Mouse (Mus musculus) liver, embryonic 13.5 days (tissue): Measurements from ENCODE around the gene Krtap26-1. TPM values are rescaled to one million over a fixed set of nuclear protein-coding genes. Genes with fewer than 3 reads are reported as not detected.

Experiments used
- ATAC-seq: fragments of 200-750 bp; cut with Nextera tagmentation; 2 replicates; pipeline ENCODE4 v1.8.0; 2017; ENCODE audit warnings: low read depth, mild to moderate bottlenecking, moderate number of reproducible peaks, moderate library complexity
- DNase-seq: peaks from one replicate; pipeline ENCODE4 v3.0.0; 2022
- H3K27ac ChIP-seq: fragments of 300-500 bp; sonication (generic); 2 replicates; pipeline ENCODE4 v1.5.1; 2015; ENCODE audit warnings: moderate library complexity, mild to moderate bottlenecking, inconsistent platforms
- H3K27me3 ChIP-seq: fragments of 300-500 bp; sonication (generic); 2 replicates; pipeline ENCODE4 v1.6.1; 2015; ENCODE audit warnings: mild to moderate bottlenecking, inconsistent platforms
- H3K36me3 ChIP-seq: fragments of 300-500 bp; sonication (generic); 2 replicates; pipeline ENCODE4 v1.6.1; 2015; ENCODE audit warnings: mild to moderate bottlenecking, inconsistent platforms
- H3K4me1 ChIP-seq: fragments of 300-500 bp; sonication (generic); replicated peaks from 2 replicates; pipeline ENCODE4 v1.6.1; 2015; ENCODE audit warnings: inconsistent platforms
- H3K4me2 ChIP-seq: fragments of 300-500 bp; sonication (generic); 2 replicates; pipeline ENCODE4 v1.6.1; 2015; ENCODE audit warnings: inconsistent platforms, mild to moderate bottlenecking, moderate library complexity
- H3K4me3 ChIP-seq: fragments of 300-500 bp; sonication (generic); replicated peaks from 2 replicates; pipeline ENCODE4 v1.5.1; 2015; ENCODE audit warnings: mild to moderate bottlenecking, inconsistent platforms
- H3K9ac ChIP-seq: fragments of 300-500 bp; sonication (generic); 2 replicates; pipeline ENCODE4 v1.6.1; 2015; ENCODE audit warnings: mild to moderate bottlenecking, inconsistent platforms
- H3K9me3 ChIP-seq: fragments of 300-500 bp; sonication (generic); replicated peaks from 2 replicates; pipeline ENCODE4 v1.6.1; 2016; ENCODE audit warnings: inconsistent platforms
- WGBS: fragments of 180-500 bp; shearing (Covaris S2); methylation state at CpG from one replicate; pipeline ENCODE4 v1.1.7; 2015; ENCODE audit not compliant: insufficient replicate concordance; 5-methylcytosine and 5-hydroxymethylcytosine counted together
- polyA plus RNA-seq: library from polyadenylated mRNA; unstranded; fragments of >200 nt; fragmentation: Nextera tagmentation; extraction: Ambion mirVana; gene quantifications from 2 replicates; pipeline ENCODE4 v1.2.1, GENCODE M21; 2015

Krtap26-1 gene
- not detected in 2 replicates for polyA plus RNA-seq

DNA sequence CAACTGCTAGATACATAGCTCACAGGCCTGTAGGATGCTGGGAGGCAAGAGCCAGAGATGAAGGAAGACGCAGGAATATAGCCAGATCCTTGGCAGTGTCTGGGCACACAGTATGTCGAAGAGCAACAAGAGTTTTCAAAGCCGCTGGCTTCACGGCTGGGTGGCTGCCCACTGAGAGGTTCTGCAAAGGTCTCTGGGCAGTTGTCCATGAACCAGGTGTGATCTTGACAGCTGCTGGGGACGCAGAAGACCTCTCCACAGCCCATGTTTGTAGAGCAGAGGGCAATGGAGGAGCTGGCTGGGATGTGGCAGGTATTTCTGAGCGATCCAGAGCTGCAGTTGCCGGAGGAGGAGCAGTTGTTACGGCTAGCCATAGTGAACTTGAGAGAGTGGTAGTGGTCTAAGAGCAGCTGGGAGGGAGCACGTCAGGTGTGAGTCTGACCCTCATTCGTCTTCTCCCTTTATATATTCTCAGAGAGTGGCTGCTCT is at the start of gene Krtap26-1:
Gene Krtap26-1, minus strand, starts transcription at position 439 of the 489 bp plus-strand sequence.
- WGBS = 66% methylated on average over 10 of the region's 10 CpGs
- Histone ChIP-seq H3K27me3 (no peaks in the 10 kb centered on the region), H3K4me1 (no peaks in the 10 kb centered on the region), H3K36me3 (no peaks in the 10 kb centered on the region), H3K9me3 (no peaks in the 10 kb centered on the region; the same call in 1 of the 2 replicates), H3K27ac (no peak within 1 kb of the TSS), H3K4me3 (no peak within 1 kb of the TSS), H3K9ac (no peak within 1 kb of the TSS), H3K4me2 (no peak within 1 kb of the TSS)
- DNase-seq = no peak
- ATAC-seq = no peak

DNA sequence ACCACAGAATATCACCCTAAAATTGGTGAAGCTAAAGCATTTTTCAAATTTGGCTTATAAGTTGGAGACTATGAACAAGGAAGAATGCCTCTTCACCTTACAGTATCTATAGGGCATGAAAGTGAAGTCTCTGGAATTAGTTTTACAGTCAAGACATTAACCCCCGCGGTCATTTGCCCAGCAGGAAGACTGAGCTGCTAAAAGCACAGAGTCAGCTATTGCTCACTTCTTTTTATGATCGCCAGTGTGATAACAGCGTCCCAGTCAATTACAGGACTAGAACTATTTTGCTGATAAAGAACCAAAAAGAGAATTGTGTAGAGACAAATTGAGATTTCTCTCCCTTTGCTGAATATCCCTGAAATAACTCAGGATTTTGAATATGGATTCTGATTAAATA is 48.7 kb upstream of the Krtap26-1 start:
- Histone ChIP-seq H3K27me3 (no peaks in the 10 kb centered on the region), H3K9me3 (no peaks in the 10 kb centered on the region), H3K4me3 (no peak overlapping the region), H3K9ac (no peak overlapping the region), H3K36me3 (no peaks in the 10 kb centered on the region), H3K4me1 (no peaks in the 10 kb centered on the region), H3K4me2 (no peak overlapping the region), H3K27ac (no peak overlapping the region)
- ATAC-seq (no peak), DNase-seq (no peak)
- 70% methylated on average over 4 of the region's 4 CpGs for WGBS

DNA sequence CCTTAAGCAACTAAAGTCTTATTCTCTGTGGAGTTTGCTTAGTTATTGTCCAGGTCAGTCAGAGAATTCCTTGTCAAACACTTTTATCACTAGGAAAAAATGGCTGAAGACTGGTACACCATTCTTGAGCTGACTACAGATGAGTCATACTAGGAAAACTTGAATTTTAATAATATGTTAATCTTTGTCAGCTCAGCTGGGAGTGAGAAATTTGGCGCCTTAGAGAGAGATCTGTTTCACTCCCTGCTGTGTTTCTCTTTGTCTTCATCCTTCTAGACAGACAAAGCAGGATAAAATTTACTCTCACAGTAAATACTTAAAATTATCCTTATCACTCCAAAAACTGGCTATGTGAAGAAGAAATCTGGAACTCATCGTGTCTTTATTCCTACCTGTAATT is 33.7 kb upstream of the Krtap26-1 start:
- DNase-seq = no peak
- H3K27me3 ChIP-seq = no peaks in the 10 kb centered on the region
- no peak overlapping the region for H3K4me2 ChIP-seq
- H3K4me3 ChIP-seq = no peak overlapping the region
- no peak for ATAC-seq
- no peak overlapping the region for H3K27ac ChIP-seq
- 54% methylated on average over 2 of the region's 2 CpGs for WGBS
- H3K36me3 ChIP-seq = no peaks in the 10 kb centered on the region
- H3K4me1 ChIP-seq = no peaks in the 10 kb centered on the region
- H3K9me3 ChIP-seq = no peaks in the 10 kb centered on the region
- H3K9ac ChIP-seq = no peak overlapping the region

DNA sequence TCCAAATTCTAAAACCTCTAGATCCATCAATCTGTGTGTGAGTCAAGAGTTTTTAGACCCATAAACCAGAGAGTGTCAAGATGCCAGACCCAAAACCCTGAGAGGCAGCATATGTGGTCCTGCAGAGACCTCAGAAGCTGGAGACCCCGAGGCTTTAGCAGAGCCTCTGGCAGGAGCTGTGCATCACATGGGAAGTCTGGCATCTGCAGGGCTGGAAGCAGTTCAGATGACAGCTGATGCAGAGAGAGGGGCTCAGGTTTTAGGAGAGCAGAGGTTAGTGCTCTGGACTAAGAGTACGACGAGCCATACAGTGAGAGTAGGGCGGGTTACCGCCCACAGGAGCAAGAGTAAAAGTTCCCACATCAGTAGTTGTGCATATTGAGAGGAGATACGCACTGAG is 31.5 kb upstream of the Krtap26-1 start:
- Histone ChIP-seq H3K4me1 (no peaks in the 10 kb centered on the region), H3K9ac (no peak overlapping the region), H3K27ac (no peak overlapping the region), H3K36me3 (no peaks in the 10 kb centered on the region), H3K9me3 (no peaks in the 10 kb centered on the region), H3K4me3 (no peak overlapping the region), H3K27me3 (no peaks in the 10 kb centered on the region), H3K4me2 (no peak overlapping the region)
- DNase-seq (no peak), ATAC-seq (no peak)
- 74% methylated on average over 6 of the region's 6 CpGs for WGBS

DNA sequence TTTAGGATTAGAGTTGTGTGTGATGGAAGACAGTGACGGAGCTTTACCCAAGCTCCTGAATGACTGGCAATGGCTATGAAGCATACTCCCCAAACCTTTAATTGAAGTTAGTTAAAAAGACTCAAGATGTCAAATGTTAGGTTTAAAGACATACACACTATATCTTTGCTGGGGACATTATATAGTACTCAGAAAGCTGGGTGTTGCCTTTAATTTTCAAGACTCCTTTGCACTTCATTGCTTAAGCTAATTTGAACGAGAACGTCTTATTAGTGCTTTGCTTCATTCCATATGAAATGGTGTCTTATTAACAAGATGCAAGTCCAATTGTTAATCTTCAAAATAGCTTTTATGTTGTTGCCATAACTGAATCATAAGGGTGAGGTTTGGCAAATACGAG is 24.0 kb upstream of the Krtap26-1 start, which contains the start of gene Krtap27-1:
Gene Krtap27-1, minus strand, starts transcription at position 101 of the 400 bp plus-strand sequence.
- no peaks in the 10 kb centered on the region for H3K36me3 ChIP-seq
- no peaks in the 10 kb centered on the region for H3K27me3 ChIP-seq
- WGBS = 66% methylated on average over 4 of the region's 4 CpGs
- H3K4me1 ChIP-seq = no peaks in the 10 kb centered on the region
- no peak for ATAC-seq
- no peaks in the 10 kb centered on the region for H3K9me3 ChIP-seq
- H3K4me2 ChIP-seq = no peak within 1 kb of the TSS
- H3K27ac ChIP-seq = no peak within 1 kb of the TSS
- no peak within 1 kb of the TSS for H3K9ac ChIP-seq
- no peak within 1 kb of the TSS for H3K4me3 ChIP-seq
- DNase-seq = no peak

DNA sequence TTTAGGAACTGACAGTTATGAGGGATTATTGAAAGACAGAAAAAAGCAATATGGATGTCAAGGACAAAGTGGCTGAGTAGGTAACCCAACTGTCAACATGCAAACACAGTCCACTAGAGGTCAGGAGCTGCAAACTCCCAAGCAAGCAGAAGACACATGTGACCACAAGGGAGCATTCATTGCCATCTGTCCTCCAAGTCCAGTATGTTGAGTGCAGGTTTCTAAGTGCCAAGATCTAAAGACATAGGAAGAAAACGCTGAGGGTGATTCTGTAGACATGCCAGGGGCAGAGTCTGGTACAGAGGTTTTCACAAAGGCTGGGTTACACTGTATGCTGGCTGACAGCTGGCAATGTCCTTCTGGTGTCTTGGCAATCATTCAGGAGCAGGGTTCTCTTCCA is 9.8 kb upstream of the Krtap26-1 start:
- Histone ChIP-seq H3K9me3 (no peaks in the 10 kb centered on the region), H3K4me1 (no peaks in the 10 kb centered on the region), H3K4me3 (no peak overlapping the region), H3K27me3 (no peaks in the 10 kb centered on the region), H3K36me3 (no peaks in the 10 kb centered on the region), H3K27ac (no peak overlapping the region), H3K9ac (no peak overlapping the region), H3K4me2 (no peak overlapping the region)
- WGBS = 50% methylated on average over 1 of the region's 1 CpGs
- ATAC-seq = no peak
- no peak for DNase-seq

DNA sequence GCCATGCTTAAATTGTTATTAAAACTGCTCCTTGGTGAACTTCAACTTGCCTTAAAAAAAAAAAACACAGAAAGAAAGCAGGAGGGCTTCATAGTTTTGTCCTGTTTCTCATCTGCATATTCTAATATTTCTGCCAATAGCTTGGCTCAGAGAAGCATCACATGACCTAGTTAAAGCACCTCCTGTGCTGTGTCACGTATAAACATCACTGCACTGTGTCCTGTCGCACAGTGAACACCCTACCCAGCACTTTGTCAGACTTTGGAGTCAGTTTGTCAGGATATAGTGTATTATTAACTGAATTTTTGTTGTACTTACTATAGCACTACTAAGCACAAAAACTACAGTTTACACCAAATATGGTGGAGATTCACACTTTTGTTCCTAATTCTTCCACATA is 4.4 kb upstream of the Krtap26-1 start:
- no peak for ATAC-seq
- no peak overlapping the region for H3K9ac ChIP-seq
- no peaks in the 10 kb centered on the region for H3K4me1 ChIP-seq

DNA sequence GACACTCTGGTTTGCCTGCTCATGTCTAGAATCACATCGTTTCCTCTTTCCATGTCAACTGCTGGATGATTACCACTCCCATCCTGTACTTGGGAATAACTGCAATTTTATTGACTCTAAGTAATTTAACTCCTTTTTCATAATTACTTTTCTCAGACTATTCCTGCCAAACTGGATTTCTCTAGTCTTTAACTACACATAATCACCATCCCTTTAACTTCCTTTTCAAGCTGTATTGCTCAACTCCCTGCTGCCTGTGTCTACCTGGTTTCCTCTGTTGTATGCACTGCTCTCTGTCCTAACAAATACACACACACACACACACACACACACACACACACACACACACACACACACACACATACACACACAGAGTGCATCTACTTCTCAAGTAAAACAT is 3.5 kb upstream of the Krtap26-1 start:
- H3K27me3 ChIP-seq = no peaks in the 10 kb centered on the region
- no peak overlapping the region for H3K4me2 ChIP-seq
- DNase-seq (no peak), ATAC-seq (no peak)
- H3K4me3 ChIP-seq = no peak overlapping the region
- no peak overlapping the region for H3K27ac ChIP-seq
- no peaks in the 10 kb centered on the region for H3K36me3 ChIP-seq
- 55% methylated on average over 1 of the region's 1 CpGs for WGBS
- no peaks in the 10 kb centered on the region for H3K4me1 ChIP-seq
- no peak overlapping the region for H3K9ac ChIP-seq
- no peaks in the 10 kb centered on the region; the same call in 1 of the 2 replicates for H3K9me3 ChIP-seq

More for the DNA sequence above, 4.4 kb upstream of the Krtap26-1 start:
- DNase-seq = no peak
- Histone ChIP-seq H3K4me3 (no peak overlapping the region), H3K27me3 (no peaks in the 10 kb centered on the region), H3K9me3 (no peaks in the 10 kb centered on the region; the same call in 1 of the 2 replicates), H3K36me3 (no peaks in the 10 kb centered on the region), H3K27ac (no peak overlapping the region), H3K4me2 (no peak overlapping the region)
- WGBS = 37% methylated on average over 2 of the region's 2 CpGs

DNA sequence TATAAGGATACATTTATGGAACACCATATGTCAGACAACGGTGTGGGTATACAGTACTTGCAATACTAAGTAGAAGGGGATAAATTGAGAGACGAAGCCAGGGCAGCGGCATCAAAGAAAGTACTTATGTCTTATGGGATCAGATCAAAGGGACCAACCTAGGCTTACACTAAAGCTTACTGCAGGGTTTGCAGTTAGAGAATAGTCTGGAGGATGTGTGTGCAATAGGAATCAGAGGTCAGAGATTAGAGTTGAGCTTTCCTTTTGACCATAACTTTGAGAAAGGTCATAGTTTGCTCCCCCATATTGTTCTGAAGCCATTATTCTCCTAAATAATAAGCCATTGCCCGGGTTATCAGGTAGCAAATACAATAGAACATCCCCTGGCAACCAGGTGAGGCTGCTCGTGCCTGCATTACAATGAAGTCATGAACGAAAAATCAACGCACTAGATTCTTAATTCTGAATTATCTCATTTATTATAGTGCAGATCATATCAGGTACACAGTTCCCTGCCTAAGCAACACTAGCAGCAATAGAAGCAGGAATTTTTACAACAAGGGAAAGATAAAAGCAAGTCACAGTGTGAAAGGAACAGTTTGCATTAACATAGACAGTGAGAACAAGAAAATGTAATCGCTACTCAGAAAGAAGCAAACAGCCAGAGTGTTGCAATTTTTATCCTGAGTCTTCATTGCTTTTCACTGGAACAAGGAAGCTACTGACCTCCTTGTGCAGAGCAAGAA is 1.1 kb downstream of the Krtap26-1 start:
- no peak for DNase-seq
- no peak overlapping the region for H3K9ac ChIP-seq
- H3K4me2 ChIP-seq = no peak overlapping the region
- WGBS = 79% methylated on average over 8 of the region's 8 CpGs
- ATAC-seq = no peak
- no peaks in the 10 kb centered on the region for H3K27me3 ChIP-seq
- H3K4me1 ChIP-seq = no peaks in the 10 kb centered on the region
- H3K9me3 ChIP-seq = no peaks in the 10 kb centered on the region; the same call in 1 of the 2 replicates
- H3K36me3 ChIP-seq = no peaks in the 10 kb centered on the region
- H3K27ac ChIP-seq = no peak overlapping the region
- no peak overlapping the region for H3K4me3 ChIP-seq

DNA sequence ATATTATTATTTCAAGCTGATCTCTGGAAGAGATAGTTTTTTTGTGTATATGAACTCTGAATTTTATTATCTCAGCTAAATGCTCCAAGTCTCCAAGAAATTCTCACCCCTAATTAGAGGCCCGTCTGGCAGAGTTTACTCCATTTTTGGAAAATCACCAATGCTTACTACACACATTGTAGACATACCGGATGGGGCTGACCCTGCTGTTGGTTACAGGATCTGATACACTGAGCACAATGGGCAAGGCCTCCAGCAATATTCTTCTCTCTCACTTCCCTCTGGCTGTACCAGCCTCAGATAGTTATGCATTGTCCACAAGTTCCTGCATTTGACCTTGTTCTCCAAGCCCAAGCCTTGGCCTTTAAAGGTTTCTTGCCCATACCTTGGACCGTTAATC is 7.5 kb downstream of the Krtap26-1 start:
- Histone ChIP-seq H3K9me3 (no peaks in the 10 kb centered on the region; the same call in 1 of the 2 replicates), H3K36me3 (no peaks in the 10 kb centered on the region), H3K4me2 (no peak overlapping the region), H3K4me3 (no peak overlapping the region), H3K4me1 (no peaks in the 10 kb centered on the region), H3K27me3 (no peaks in the 10 kb centered on the region), H3K27ac (no peak overlapping the region), H3K9ac (no peak overlapping the region)
- ATAC-seq = no peak
- DNase-seq = no peak
- 70% methylated on average over 3 of the region's 3 CpGs for WGBS

DNA sequence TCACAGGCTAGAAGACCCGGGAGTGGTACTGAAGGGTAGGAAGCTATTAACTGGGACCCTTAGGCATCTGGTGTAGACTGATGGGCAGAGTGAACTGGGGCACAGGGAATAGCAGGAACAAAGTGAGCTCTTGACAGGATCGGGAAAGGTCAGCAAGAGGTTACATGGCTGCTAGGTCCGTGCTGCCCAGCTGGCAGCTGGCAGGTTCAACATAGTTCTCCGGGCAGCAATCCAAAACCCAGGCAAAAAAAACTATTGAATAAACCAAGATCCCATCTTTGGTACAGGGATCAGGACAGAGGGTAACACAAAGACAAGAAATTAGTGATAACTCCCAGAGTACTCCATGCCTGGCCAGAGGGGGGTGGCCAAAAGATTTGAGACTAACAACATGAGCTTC is 12.5 kb downstream of the Krtap26-1 start:
- 70% methylated on average over 4 of the region's 4 CpGs for WGBS
- H3K27me3 ChIP-seq = no peaks in the 10 kb centered on the region
- no peak overlapping the region for H3K4me2 ChIP-seq
- no peaks in the 10 kb centered on the region for H3K36me3 ChIP-seq
- no peak overlapping the region for H3K27ac ChIP-seq
- H3K4me3 ChIP-seq = no peak overlapping the region
- no peaks in the 10 kb centered on the region for H3K4me1 ChIP-seq
- DNase-seq = no peak
- no peaks in the 10 kb centered on the region for H3K9me3 ChIP-seq
- H3K9ac ChIP-seq = no peak overlapping the region
- ATAC-seq = no peak

DNA sequence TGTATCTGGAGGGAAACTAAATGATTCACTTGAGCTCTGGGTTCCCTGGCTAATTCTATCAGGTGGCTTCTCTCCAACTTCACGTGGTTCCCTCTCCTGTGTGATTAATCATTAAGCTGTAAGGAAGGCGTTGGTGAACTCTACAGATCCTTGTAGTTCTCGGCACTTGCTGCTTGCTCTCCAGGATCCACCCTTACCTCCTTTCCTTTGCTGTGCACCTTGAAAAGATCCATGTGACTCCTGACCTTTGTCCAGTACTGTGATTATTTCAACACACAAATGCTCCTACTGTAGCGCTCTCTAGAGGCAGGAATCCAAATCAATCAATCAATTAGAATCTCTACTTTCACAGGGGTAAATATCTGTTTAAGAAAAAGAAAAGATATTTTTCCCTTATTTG is 16.1 kb downstream of the Krtap26-1 start:
- H3K4me1 ChIP-seq = no peaks in the 10 kb centered on the region
- no peak overlapping the region for H3K9ac ChIP-seq
- H3K36me3 ChIP-seq = no peaks in the 10 kb centered on the region
- no peak overlapping the region for H3K4me3 ChIP-seq
- no peaks in the 10 kb centered on the region for H3K27me3 ChIP-seq
- H3K9me3 ChIP-seq = no peaks in the 10 kb centered on the region
- ATAC-seq (no peak), DNase-seq (no peak)
- H3K4me2 ChIP-seq = no peak overlapping the region
- WGBS = 54% methylated on average over 4 of the region's 4 CpGs
- no peak overlapping the region for H3K27ac ChIP-seq
